Mouse (Mus musculus) heart, embryonic 11.5 days (tissue): ENCODE results near the gene Gpatch8. TPM values are rescaled to one million over a fixed set of nuclear protein-coding genes. Genes with fewer than 3 reads are reported as not detected.

Experiments used
- ATAC-seq: fragments of 200-750 bp; cut with Nextera tagmentation; replicated peaks from 2 replicates; pipeline ENCODE4 v1.8.0; 2017; ENCODE audit warnings: moderate library complexity; ENCODE audit not compliant: insufficient number of reproducible peaks, low FRiP score, low TSS enrichment
- H3K27ac ChIP-seq: fragments of 300-500 bp; sonication (generic); 2 replicates; pipeline ENCODE4 v1.5.1; 2014; ENCODE audit warnings: mild to moderate bottlenecking, low read depth, low read length
- H3K27me3 ChIP-seq: fragments of 300-500 bp; sonication (generic); 2 replicates; pipeline ENCODE4 v1.6.1; 2014; ENCODE audit warnings: mild to moderate bottlenecking, low read length, mixed read lengths; ENCODE audit not compliant: control insufficient read depth, insufficient read depth
- H3K36me3 ChIP-seq: fragments of 300-500 bp; sonication (generic); 2 replicates; pipeline ENCODE4 v1.6.1; 2014; ENCODE audit warnings: mild to moderate bottlenecking, low read length, moderate library complexity, mixed read lengths; ENCODE audit not compliant: control insufficient read depth, insufficient read depth
- H3K4me1 ChIP-seq: fragments of 300-500 bp; sonication (generic); 2 replicates; pipeline ENCODE4 v1.6.1; 2014; ENCODE audit warnings: low read length; ENCODE audit not compliant: control insufficient read depth, insufficient read depth
- H3K4me2 ChIP-seq: fragments of 300-500 bp; sonication (generic); 2 replicates; pipeline ENCODE4 v1.6.1; 2014; ENCODE audit warnings: mild to moderate bottlenecking, moderate library complexity
- H3K4me3 ChIP-seq: fragments of 300-500 bp; sonication (generic); 2 replicates; pipeline ENCODE4 v1.5.1; 2014; ENCODE audit warnings: low read depth, low read length
- H3K9ac ChIP-seq: fragments of 300-500 bp; sonication (generic); 2 replicates; pipeline ENCODE4 v1.6.1; 2014; ENCODE audit warnings: mild to moderate bottlenecking, low read depth, low read length, moderate library complexity
- H3K9me3 ChIP-seq: fragments of 300-500 bp; sonication (generic); replicated peaks from 2 replicates; pipeline ENCODE4 v1.6.1; 2016; ENCODE audit warnings: low read length; ENCODE audit not compliant: control insufficient read depth
- WGBS: fragments of 180-500 bp; shearing (Covaris S2); extraction: QIAGEN DNeasy Blood & Tissue Kit; methylation state at CpG from one replicate; pipeline ENCODE4 v1.1.7; 2014; ENCODE audit not compliant: insufficient replicate concordance; 5-methylcytosine and 5-hydroxymethylcytosine counted together
- polyA plus RNA-seq: library from polyadenylated mRNA; unstranded; fragments of >200 nt; fragmentation: Nextera tagmentation; extraction: Ambion mirVana; gene quantifications from 2 replicates; pipeline ENCODE4 v1.2.1, GENCODE M21; 2014

The Gpatch8 gene
- polyA plus RNA-seq, 1 experiment from 2014 or later, result 36.5 TPM

DNA sequence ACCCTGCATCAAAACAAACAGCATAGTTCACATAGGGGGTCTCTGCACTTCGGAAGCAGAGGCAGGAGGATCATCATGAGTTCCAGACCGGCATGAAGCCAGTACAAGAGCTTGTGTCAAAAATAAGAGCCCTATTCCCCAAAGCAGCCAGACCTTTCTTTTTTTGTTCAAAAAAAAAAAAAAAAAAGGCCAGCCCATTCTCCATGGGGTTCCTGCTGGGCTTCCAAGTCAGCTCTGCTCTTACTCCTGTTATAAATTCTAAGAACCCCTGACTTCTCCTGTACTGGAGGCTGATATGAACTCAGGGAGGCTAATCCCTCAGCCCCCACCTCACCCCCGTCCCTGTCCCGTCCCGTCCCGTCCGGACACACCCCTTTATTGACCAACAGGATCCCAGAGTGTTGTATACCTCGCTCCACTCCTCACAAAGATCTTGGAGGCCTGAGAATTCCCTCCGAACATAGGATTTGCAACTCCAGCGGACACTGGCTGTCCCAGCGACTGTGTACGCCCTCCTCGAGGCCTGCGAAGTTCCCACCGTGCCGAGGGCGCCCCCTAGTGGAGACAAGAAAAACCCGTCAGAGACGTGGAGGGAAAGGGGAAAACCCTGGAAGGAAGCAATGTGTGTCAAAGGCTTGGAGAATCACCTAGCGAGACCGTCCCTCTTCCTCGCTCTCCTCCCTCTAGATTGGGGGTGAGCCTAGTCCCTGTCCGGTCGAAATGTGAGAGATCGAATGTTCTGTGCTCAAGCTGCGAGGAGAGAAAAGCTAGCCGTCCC is 22.3 kb upstream of the Gpatch8 start:
- Histone ChIP-seq H3K27ac (peak overlapping the region; percentile 82), H3K4me1 (peaks cover 37% of the 10 kb centered on the region), H3K9me3 (no peaks in the 10 kb centered on the region), H3K36me3 (no peaks in the 10 kb centered on the region), H3K4me3 (peak overlapping the region; percentile 40), H3K9ac (peak overlapping the region; percentile 78), H3K27me3 (no peaks in the 10 kb centered on the region; the same call in 1 of the 2 replicates), H3K4me2 (peak overlapping the region; percentile 60)
- WGBS, result 9% methylated on average over 27 of the region's 27 CpGs
- 0 out of 2 replicates have a peak, but pooled peaks have one; percentile 6 for ATAC-seq

DNA sequence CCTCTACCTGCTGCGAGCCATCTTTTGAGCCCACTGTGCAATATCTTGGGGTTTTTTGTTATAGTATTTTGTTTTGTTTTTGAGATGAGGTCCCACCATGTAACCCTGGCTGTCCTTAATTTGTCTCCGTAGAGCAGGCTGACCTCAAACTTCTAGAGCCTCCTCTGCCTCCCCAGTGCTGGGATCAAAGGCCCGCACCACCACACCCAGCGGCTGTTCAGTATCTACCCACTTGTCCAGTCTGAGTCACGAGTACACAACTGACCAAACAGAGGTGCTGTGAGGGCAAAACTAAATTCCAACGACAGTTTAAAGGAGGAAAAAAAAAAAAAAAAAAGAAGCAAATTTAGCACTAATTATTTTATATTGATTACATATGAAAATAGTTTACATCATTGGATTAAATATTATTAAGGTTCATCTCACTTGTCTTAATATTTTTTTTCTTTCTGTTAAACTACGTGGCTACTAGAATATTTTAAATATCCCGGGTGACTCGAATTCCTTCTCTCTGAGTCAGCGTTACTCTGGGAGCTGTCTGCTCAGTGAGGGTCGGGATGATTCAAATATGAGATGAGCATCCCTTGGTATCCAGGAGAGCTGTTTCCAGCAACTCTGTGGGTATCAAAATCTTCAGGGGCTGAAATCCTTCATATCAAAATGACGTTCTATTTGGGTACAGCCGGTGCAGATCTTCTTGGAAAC is 20.0 kb upstream of the Gpatch8 start:
- Histone ChIP-seq H3K36me3 (no peaks in the 10 kb centered on the region), H3K4me2 (no peak overlapping the region), H3K9me3 (no peaks in the 10 kb centered on the region), H3K4me1 (peaks cover 22% of the 10 kb centered on the region), H3K9ac (no peak overlapping the region), H3K27me3 (no peaks in the 10 kb centered on the region), H3K4me3 (no peak overlapping the region), H3K27ac (no peak overlapping the region)
- no peak for ATAC-seq
- 43% methylated on average over 13 of the region's 13 CpGs for WGBS

DNA sequence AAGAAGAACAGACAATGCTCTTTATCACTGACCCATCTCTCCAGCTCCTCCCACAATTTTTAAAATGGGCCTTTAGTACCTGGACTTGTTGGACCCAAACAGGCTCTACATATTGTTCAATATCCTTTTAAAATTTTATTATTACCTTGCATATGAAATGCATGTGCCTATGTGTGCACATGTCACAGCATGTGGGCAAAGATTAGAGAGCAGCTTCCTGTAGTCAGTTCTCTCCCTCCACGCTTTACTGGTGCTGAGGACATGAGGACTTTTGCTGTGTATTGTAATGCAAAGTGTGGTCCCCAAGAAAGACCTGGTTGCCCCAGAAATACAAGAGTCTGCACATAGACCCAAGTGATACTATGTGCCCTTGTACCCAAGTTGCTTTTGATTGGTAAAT is 18.8 kb upstream of the Gpatch8 start:
- H3K27ac ChIP-seq, result no peak overlapping the region
- peaks cover 15% of the 10 kb centered on the region for H3K4me1 ChIP-seq
- no peaks in the 10 kb centered on the region for H3K27me3 ChIP-seq
- H3K36me3 ChIP-seq, result no peaks in the 10 kb centered on the region
- no peak for ATAC-seq
- no peak overlapping the region for H3K4me2 ChIP-seq
- no peaks in the 10 kb centered on the region for H3K9me3 ChIP-seq
- 68% methylated on average over 1 of the region's 1 CpGs for WGBS
- no peak overlapping the region for H3K9ac ChIP-seq
- H3K4me3 ChIP-seq, result no peak overlapping the region

DNA sequence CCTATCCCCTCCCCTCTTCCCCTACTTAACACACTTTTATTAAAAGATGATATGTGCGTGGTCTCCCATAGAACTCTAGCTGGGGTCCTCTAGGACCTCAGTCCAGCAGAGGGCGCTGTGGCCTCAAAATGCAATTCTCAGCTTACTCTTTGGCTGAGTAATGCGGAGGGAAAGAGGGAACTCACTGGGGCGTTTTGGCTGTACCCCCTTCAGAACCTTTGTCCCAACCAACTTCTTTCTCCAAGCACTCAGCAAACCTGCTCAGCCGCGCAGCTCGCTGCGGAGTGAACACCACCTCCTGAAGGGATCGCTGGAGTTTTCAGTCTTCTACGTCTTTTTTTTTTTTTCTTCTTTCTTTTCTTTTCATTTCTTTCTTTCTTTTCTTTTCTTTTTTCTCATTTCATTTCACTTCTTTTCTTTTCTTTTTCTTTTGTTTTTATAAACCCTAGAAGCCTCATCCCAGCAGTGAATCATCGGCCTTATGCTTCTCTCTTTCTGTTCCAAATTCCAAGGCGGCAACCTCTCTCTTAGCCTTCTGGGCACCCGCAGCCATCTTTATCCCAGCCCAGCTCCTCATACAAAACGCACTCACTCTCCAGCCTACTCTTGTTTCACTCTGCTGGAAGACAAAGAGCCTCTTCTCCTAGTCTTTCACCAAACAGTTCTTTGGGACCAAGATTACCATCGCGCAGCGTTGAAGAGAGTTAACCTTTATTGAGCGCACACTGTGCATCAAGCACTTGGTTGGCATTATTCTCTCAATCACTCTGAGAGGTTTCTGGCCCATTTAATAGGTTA is 16.9 kb upstream of the Gpatch8 start:
- Histone ChIP-seq H3K36me3 (no peaks in the 10 kb centered on the region), H3K27me3 (no peaks in the 10 kb centered on the region), H3K9me3 (no peaks in the 10 kb centered on the region), H3K9ac (peak overlapping the region; percentile 47; the same call in 1 of the 2 replicates), H3K4me2 (peak overlapping the region; percentile 62), H3K4me1 (peaks cover 9% of the 10 kb centered on the region), H3K27ac (no peak overlapping the region), H3K4me3 (peak overlapping the region; percentile 39)
- ATAC-seq, result 0 out of 2 replicates have a peak, but pooled peaks have one; percentile 36
- WGBS, result 13% methylated on average over 18 of the region's 18 CpGs

DNA sequence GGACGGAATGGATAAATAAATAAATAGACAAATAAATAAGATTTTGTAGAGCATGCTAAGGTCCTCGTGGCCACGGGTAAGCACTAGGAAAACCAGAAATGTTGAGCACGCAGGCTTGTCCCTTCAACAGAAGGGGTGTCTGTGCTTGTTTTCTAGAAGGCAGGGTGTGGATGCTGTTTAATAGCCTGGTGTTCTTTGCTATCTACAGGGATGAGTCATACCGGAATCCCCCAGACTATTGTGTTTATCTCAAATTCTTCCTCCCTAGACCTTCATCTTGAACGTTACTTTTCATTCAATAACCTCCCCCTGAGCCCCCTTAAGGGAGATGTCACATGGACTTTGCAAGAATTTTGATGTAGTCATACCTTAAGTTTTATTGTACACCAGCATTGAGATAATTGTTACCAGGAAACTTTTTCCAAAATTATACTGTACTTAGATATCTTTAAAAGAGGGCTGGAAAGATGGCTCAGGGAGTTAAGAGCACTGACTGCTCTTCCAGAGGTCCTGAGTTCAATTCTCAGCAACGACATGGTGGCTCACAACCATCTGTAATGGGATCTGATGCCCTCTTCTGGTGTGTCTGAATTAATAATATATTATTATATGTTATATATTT is 12.7 kb upstream of the Gpatch8 start:
- no peaks in the 10 kb centered on the region for H3K27me3 ChIP-seq
- no peaks in the 10 kb centered on the region for H3K9me3 ChIP-seq
- 68% methylated on average over 7 of the region's 7 CpGs for WGBS
- H3K36me3 ChIP-seq, result no peaks in the 10 kb centered on the region
- H3K4me3 ChIP-seq, result no peak overlapping the region
- H3K27ac ChIP-seq, result no peak overlapping the region
- ATAC-seq, result no peak
- no peaks in the 10 kb centered on the region for H3K4me1 ChIP-seq
- no peak overlapping the region for H3K4me2 ChIP-seq
- H3K9ac ChIP-seq, result no peak overlapping the region

DNA sequence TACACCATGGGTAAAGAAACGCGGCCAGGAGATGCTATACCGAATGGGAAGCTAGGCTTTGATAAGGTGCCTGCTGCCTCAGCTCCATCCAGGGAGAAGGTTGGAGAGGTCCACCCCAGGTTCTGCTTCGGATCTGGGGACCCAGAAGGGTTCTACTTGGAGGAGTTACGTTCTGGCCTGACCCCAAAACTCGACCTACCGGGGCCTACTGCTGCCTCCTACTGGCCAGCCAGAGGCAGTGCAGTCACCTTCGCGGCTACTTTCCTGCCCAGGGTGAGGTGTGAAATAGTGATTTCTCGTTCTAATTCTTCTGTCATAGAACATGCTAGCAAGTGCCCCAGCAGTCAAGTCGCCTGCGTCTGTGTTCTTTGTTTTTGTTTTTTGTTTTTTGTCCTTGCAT is 12.0 kb upstream of the Gpatch8 start:
- Histone ChIP-seq H3K4me3 (no peak overlapping the region), H3K4me2 (no peak overlapping the region), H3K36me3 (no peaks in the 10 kb centered on the region), H3K4me1 (no peaks in the 10 kb centered on the region), H3K9ac (no peak overlapping the region), H3K9me3 (no peaks in the 10 kb centered on the region), H3K27me3 (no peaks in the 10 kb centered on the region), H3K27ac (no peak overlapping the region)
- WGBS, result 69% methylated on average over 12 of the region's 12 CpGs
- no peak for ATAC-seq

DNA sequence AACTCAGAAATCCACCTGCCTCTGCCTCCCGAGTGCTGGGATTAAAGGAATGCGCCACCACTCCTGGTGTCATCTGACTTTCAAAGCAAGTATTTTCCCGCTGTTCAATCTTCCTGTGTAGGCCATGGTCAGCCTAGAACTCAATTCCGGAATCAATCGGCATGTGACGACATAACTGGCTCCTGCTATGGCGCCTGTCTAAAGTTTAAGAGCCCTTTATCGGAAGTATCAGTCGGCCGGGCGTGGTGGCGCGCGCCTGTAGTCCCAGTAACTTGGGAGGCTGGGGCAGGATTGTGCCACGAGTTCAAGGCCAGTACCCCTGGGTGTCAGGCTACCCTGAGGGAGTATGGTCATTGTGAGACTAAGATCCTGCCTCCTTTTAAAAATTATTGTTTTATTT is 11.5 kb upstream of the Gpatch8 start:
- 94% methylated on average over 15 of the region's 15 CpGs for WGBS
- Histone ChIP-seq H3K4me2 (no peak overlapping the region), H3K36me3 (no peaks in the 10 kb centered on the region), H3K4me1 (no peaks in the 10 kb centered on the region), H3K27ac (no peak overlapping the region), H3K4me3 (no peak overlapping the region), H3K9me3 (no peaks in the 10 kb centered on the region), H3K9ac (no peak overlapping the region), H3K27me3 (no peaks in the 10 kb centered on the region)
- no peak for ATAC-seq

DNA sequence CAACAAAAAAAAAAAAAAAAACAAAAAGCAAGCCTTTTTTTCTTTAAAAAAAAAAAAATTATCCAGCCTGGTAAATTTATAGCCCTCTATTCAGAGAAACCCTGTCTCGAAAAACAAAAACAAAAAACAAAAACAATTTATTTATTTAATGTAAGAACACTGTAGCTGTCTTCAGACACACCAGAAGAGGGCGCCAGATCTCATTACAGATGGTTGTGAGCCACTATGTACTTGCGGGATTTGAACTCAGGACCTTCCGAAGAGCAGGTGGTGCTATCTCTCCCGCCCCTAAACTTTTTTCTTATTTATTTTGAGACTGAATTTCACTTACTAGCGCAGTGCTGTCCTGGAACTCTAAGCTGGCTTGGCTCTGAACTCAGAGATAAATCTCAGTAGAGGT is 11.0 kb upstream of the Gpatch8 start:
- Histone ChIP-seq H3K27ac (no peak overlapping the region), H3K9ac (no peak overlapping the region), H3K4me2 (no peak overlapping the region), H3K4me3 (no peak overlapping the region), H3K27me3 (no peaks in the 10 kb centered on the region), H3K36me3 (no peaks in the 10 kb centered on the region), H3K4me1 (no peaks in the 10 kb centered on the region), H3K9me3 (no peaks in the 10 kb centered on the region)
- ATAC-seq, result no peak
- WGBS, result 86% methylated on average over 6 of the region's 6 CpGs
